9 mouse cellular contexts compared by ENCODE assay signal in the genomic region with DNA sequence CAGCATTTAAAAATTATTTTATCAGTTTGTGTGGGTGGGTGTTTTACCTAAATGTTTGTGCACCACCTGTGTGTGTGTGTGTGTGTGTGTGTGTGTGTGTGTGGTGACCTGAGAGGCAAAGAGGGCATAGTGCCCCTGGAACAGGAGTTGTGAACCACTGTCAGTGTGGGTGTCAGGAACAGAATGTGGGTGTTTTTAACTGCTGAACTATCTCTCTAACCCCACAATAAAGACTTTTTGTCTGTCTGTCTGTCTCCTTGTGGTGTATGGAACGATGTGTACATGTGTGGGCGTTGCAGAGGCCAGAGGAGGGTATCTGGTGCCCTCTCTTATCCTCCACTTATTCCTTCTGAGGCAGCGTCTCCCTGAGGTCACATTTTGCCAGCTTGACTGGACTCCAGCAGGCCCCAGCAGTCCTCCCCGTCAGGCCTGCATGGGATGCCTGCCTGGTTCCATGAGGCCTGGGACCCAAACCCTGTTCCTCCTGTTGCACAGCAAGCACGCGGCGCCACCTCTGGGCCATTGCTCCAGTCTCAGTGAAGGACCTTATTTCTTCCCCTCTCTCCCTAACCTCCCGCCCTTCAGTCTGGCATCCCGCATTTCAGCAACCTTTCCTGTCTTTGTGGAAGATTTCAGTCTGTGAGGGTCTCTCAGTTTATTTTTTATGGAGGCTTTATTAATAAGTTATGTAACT. TPM values are rescaled to one million over a fixed set of nuclear protein-coding genes. Genes with fewer than 3 reads are reported as not detected.
A peak's percentile ranks its signal among the peaks of the same experiment; 100 is the strongest.
DNase-seq lines count a peak whose midpoint lies in the region; ATAC-seq and TF ChIP-seq lines count a peak whose summit lies in the region.
"Had no signal": no experiment of that assay in that cellular context is flagged by ENCODE, and none has a peak within 500 bp of the region (broad histone marks: within the 10 kb centered on the region; RNA-seq: fewer than 3 reads in every experiment).

No protein-coding gene starts in this region.

- H3K4me1 ChIP-seq in heart, postnatal 0 days (ENCODE audit: control insufficient read depth, insufficient read depth), result no peaks in the 10 kb centered on the region
- no peaks in the 10 kb centered on the region for H3K4me1 ChIP-seq in heart, embryonic 11.5 days (ENCODE audit: control insufficient read depth, insufficient read depth, low read length)
- H3K4me1 ChIP-seq in bone marrow, adult 2 months (ENCODE audit: control insufficient read depth, insufficient read depth, low read length), result no peaks in the 10 kb centered on the region; the same call in 1 of the 2 replicates
- H3K4me1 ChIP-seq: neural tube, embryonic 13.5 days had no signal

- H3K36me3 ChIP-seq in heart, postnatal 0 days (replicated peaks; ENCODE audit: control insufficient read depth, insufficient read depth, low read length), result no peaks in the 10 kb centered on the region
- no peaks in the 10 kb centered on the region for H3K36me3 ChIP-seq in heart, embryonic 11.5 days (ENCODE audit: control insufficient read depth, insufficient read depth, low read length)
- H3K36me3 ChIP-seq: neural tube, embryonic 13.5 days had no signal

- no peak overlapping the region for H3K4me3 ChIP-seq in heart, postnatal 0 days (ENCODE audit: low read depth, low read length)
- H3K4me3 ChIP-seq in heart, embryonic 11.5 days (ENCODE audit: low read depth, low read length), result no peak overlapping the region
- H3K4me3 ChIP-seq in bone marrow, adult 2 months (replicated peaks; ENCODE audit: control insufficient read depth, low read depth, low read length), result no peak overlapping the region
- H3K4me3 ChIP-seq: neural tube, embryonic 13.5 days had no signal

- no peak for ATAC-seq in heart, postnatal 0 days (ENCODE audit: insufficient read depth, low read depth)
- no peak for ATAC-seq in heart, embryonic 11.5 days (replicated peaks; ENCODE audit: insufficient number of reproducible peaks, low FRiP score, low TSS enrichment)

- H3K9me3 ChIP-seq in heart, postnatal 0 days (replicated peaks; ENCODE audit: control insufficient read depth, low read length), result peaks cover 4% of the 10 kb centered on the region; the same call in 1 of the 2 replicates
- H3K9me3 ChIP-seq in heart, embryonic 11.5 days (replicated peaks; ENCODE audit: control insufficient read depth, low read length), result 0 out of 2 replicates have a peak, but pooled peaks cover 3% of the 10 kb centered on the region
- H3K9me3 ChIP-seq: neural tube, embryonic 13.5 days had no signal

- intact Hi-C loops in gastrocnemius, postnatal 36 days (cut with DNase I), result no loop called here

- 0 out of 2 replicates have a peak, but pooled peaks cover 3% of the 10 kb centered on the region for H3K27me3 ChIP-seq in heart, postnatal 0 days (ENCODE audit: control insufficient read depth, insufficient read depth, low read length)
- no peaks in the 10 kb centered on the region for H3K27me3 ChIP-seq in heart, embryonic 11.5 days (ENCODE audit: control insufficient read depth, insufficient read depth, low read length)
- H3K27me3 ChIP-seq: neural tube, embryonic 13.5 days had no signal

- 27% methylated on average over 9 of the region's 9 CpGs for WGBS in heart, postnatal 0 days
- 36% methylated on average over 9 of the region's 9 CpGs for WGBS in heart, embryonic 11.5 days (ENCODE audit: insufficient replicate concordance)
- 38% methylated on average over 9 of the region's 9 CpGs for WGBS in bone marrow, adult 2 months

- TF ChIP-seq CTCF in heart, postnatal 0 days (IDR thresholded peaks at IDR 0.05; ENCODE audit: low read depth), result peak; percentile 7
- peak; percentile 66 for TF ChIP-seq CTCF in bone marrow, adult 2 months (IDR thresholded peaks at IDR 0.05; ENCODE audit: control insufficient read depth, insufficient read depth, low read length)

- H3K9ac ChIP-seq in heart, postnatal 0 days (replicated peaks; ENCODE audit: low read depth, low read length), result no peak overlapping the region
- no peak overlapping the region for H3K9ac ChIP-seq in heart, embryonic 11.5 days (ENCODE audit: low read depth, low read length)
- H3K9ac ChIP-seq: neural tube, embryonic 13.5 days had no signal

- H3K27ac ChIP-seq in heart, postnatal 0 days (ENCODE audit: low read depth), result no peak overlapping the region
- no peak overlapping the region for H3K27ac ChIP-seq in heart, embryonic 11.5 days (ENCODE audit: low read depth, low read length)
- no peak overlapping the region for H3K27ac ChIP-seq in bone marrow, adult 2 months (ENCODE audit: control insufficient read depth, insufficient read depth, low read depth, low read length, poor library complexity)
- H3K27ac ChIP-seq: neural tube, embryonic 13.5 days had no signal

- no peak for TF ChIP-seq EP300 in heart, postnatal 0 days (IDR thresholded peaks at IDR 0.05; ENCODE audit: low read depth)

- no peak overlapping the region for H3K4me2 ChIP-seq in heart, postnatal 0 days (ENCODE audit: low read depth, low read length)
- H3K4me2 ChIP-seq in heart, embryonic 11.5 days, result no peak overlapping the region
- H3K4me2 ChIP-seq: neural tube, embryonic 13.5 days had no signal

- DNase-seq in heart, postnatal 0 days (ENCODE audit: low spot score), result no peak
- peak; percentile 72 for DNase-seq in 416B (ENCODE audit: low read depth)
- DNase-seq in lung, postnatal 14 days, result peak; percentile 41
- no peak for DNase-seq in cerebellum, adult 11-12 months
- no peak for DNase-seq in gastrocnemius, postnatal 36 days
- DNase-seq in adrenal gland, postnatal 25 days, result no peak

- no peak for TF ChIP-seq POLR2A in bone marrow, adult 2 months (IDR thresholded peaks at IDR 0.05; ENCODE audit: borderline replicate concordance, control insufficient read depth, low read depth, low read length)

RNA-seq across cellular contexts. Expression of a gene that starts 11.5 kb away (rescaled TPM):
- 0.19 TPM in 1 of 2 replicates, not detected in the other for total RNA-seq in heart, postnatal 0 days (2014; rRNA removed; ENCODE audit: low replicate concordance)
- polyA plus RNA-seq in heart, postnatal 0 days (2015; fragmentation: Nextera tagmentation; extraction: Ambion mirVana), result 0.65 and 0.90 TPM in 2 replicates
- polyA plus RNA-seq in heart, embryonic 11.5 days (2014; fragmentation: Nextera tagmentation; extraction: Ambion mirVana), result 0.27 and 0.29 TPM in 2 replicates
- 42.1 and 59.8 TPM in 2 replicates for polyA plus RNA-seq in bone marrow, adult 2 months (2011; ENCODE audit: insufficient read depth, insufficient read length, low replicate concordance, missing spikeins)
- total RNA-seq in gastrocnemius, postnatal 36 days (2021), result 1 to 10 TPM in 1 of 2 experiments, under 1 TPM in 1; 0.71 to 1.2 TPM
- total RNA-seq in adrenal gland, postnatal 25 days (2021), result 2.4 and 3.0 TPM in 2 replicates
- polyA plus RNA-seq: neural tube, embryonic 13.5 days had no signal

RNA-seq across cellular contexts. Expression of a gene that starts 21.2 kb away (rescaled TPM):
- 1.5 TPM in 1 of 2 replicates, not detected in the other for total RNA-seq in heart, postnatal 0 days (2014; rRNA removed; ENCODE audit: low replicate concordance)
- polyA plus RNA-seq in heart, postnatal 0 days (2015; fragmentation: Nextera tagmentation; extraction: Ambion mirVana), result 0.33 and 0.38 TPM in 2 replicates
- 0.20 TPM in 1 of 2 replicates, not detected in the other for polyA plus RNA-seq in heart, embryonic 11.5 days (2014; fragmentation: Nextera tagmentation; extraction: Ambion mirVana)
- polyA plus RNA-seq in bone marrow, adult 2 months (2011; ENCODE audit: insufficient read depth, insufficient read length, low replicate concordance, missing spikeins), result 24.3 and 38.9 TPM in 2 replicates
- under 1 TPM; 0.35 to 0.48 TPM for total RNA-seq in gastrocnemius, postnatal 36 days (2021)
- 1.7 TPM in 1 of 2 replicates, not detected in the other for total RNA-seq in adrenal gland, postnatal 25 days (2021)
- polyA plus RNA-seq: neural tube, embryonic 13.5 days had no signal

RNA-seq across cellular contexts. Expression of a gene that starts 23.0 kb away (rescaled TPM):
- 8.8 and 10.7 TPM in 2 replicates for total RNA-seq in heart, postnatal 0 days (2014; rRNA removed; ENCODE audit: low replicate concordance)
- polyA plus RNA-seq in heart, postnatal 0 days (2015; fragmentation: Nextera tagmentation; extraction: Ambion mirVana), result 2.7 and 3.7 TPM in 2 replicates
- polyA plus RNA-seq in heart, embryonic 11.5 days (2014; fragmentation: Nextera tagmentation; extraction: Ambion mirVana), result 0.63 and 0.86 TPM in 2 replicates
- 34.1 and 55.9 TPM in 2 replicates for polyA plus RNA-seq in bone marrow, adult 2 months (2011; ENCODE audit: insufficient read depth, insufficient read length, low replicate concordance, missing spikeins)
- 1 to 10 TPM; 1.6 to 1.8 TPM for total RNA-seq in gastrocnemius, postnatal 36 days (2021)
- total RNA-seq in adrenal gland, postnatal 25 days (2021), result 14.4 and 20.9 TPM in 2 replicates

RNA-seq across cellular contexts. Expression of a gene that starts 23.2 kb away (rescaled TPM):
- 2.9 and 6.3 TPM in 2 replicates for total RNA-seq in heart, postnatal 0 days (2014; rRNA removed; ENCODE audit: low replicate concordance)
- 2.5 and 3.6 TPM in 2 replicates for polyA plus RNA-seq in heart, postnatal 0 days (2015; fragmentation: Nextera tagmentation; extraction: Ambion mirVana)
- polyA plus RNA-seq in heart, embryonic 11.5 days (2014; fragmentation: Nextera tagmentation; extraction: Ambion mirVana), result 0.42 and 0.59 TPM in 2 replicates
- 111 and 156 TPM in 2 replicates for polyA plus RNA-seq in bone marrow, adult 2 months (2011; ENCODE audit: insufficient read depth, insufficient read length, low replicate concordance, missing spikeins)
- total RNA-seq in gastrocnemius, postnatal 36 days (2021), result 1 to 10 TPM; 1.0 to 1.9 TPM
- total RNA-seq in adrenal gland, postnatal 25 days (2021), result 7.0 and 14.5 TPM in 2 replicates

RNA-seq across cellular contexts. Expression of a gene that starts 33.2 kb away (rescaled TPM):
- total RNA-seq in heart, postnatal 0 days (2014; rRNA removed; ENCODE audit: low replicate concordance), result 9.7 and 11.0 TPM in 2 replicates
- 9.4 and 9.9 TPM in 2 replicates for polyA plus RNA-seq in heart, postnatal 0 days (2015; fragmentation: Nextera tagmentation; extraction: Ambion mirVana)
- polyA plus RNA-seq in heart, embryonic 11.5 days (2014; fragmentation: Nextera tagmentation; extraction: Ambion mirVana), result 1.5 and 2.5 TPM in 2 replicates
- 35.3 and 68.8 TPM in 2 replicates for polyA plus RNA-seq in bone marrow, adult 2 months (2011; ENCODE audit: insufficient read depth, insufficient read length, low replicate concordance, missing spikeins)
- total RNA-seq in gastrocnemius, postnatal 36 days (2021), result 1 to 10 TPM; 3.1 to 3.5 TPM
- 11.7 and 23.5 TPM in 2 replicates for total RNA-seq in adrenal gland, postnatal 25 days (2021)

Comparison
In these comparisons a context has a peak if more than half of its experiments do, and no peak if none do; other contexts are left out.
1. DNase-seq: peak in 416B (single experiment) and lung, postnatal 14 days (single experiment); none in heart, postnatal 0 days (single experiment), cerebellum, adult 11-12 months (single experiment), gastrocnemius, postnatal 36 days (0 of 2) and adrenal gland, postnatal 25 days (single experiment).